Mouse (Mus musculus) limb, embryonic 10.5 days (tissue): Measurements from ENCODE around the gene Orai2. TPM values are rescaled to one million over a fixed set of nuclear protein-coding genes. Genes with fewer than 3 reads are reported as not detected.

ENCODE experiments used
- DNase-seq: peaks from one replicate; pipeline ENCODE4 v3.0.0-alpha.2; 2017; ENCODE audit warnings: low spot score
- H3K27ac ChIP-seq: fragments of 300-500 bp; sonication (generic); 2 replicates; pipeline ENCODE4 v1.5.1; 2016; ENCODE audit warnings: mild to moderate bottlenecking
- H3K27me3 ChIP-seq: fragments of 300-500 bp; sonication (generic); 2 replicates; pipeline ENCODE4 v1.6.1; 2016; ENCODE audit warnings: low read depth, mild to moderate bottlenecking; ENCODE audit not compliant: poor library complexity, severe bottlenecking
- H3K36me3 ChIP-seq: fragments of 300-500 bp; sonication (generic); 2 replicates; pipeline ENCODE4 v1.6.1; 2016; ENCODE audit warnings: mild to moderate bottlenecking, moderate library complexity
- H3K4me1 ChIP-seq: fragments of 300-500 bp; sonication (generic); 2 replicates; pipeline ENCODE4 v1.6.1; 2016
- H3K4me3 ChIP-seq: fragments of 300-500 bp; sonication (generic); 2 replicates; pipeline ENCODE4 v1.5.1; 2016; ENCODE audit warnings: mild to moderate bottlenecking, moderate library complexity
- H3K9me3 ChIP-seq: fragments of 300-500 bp; sonication (generic); replicated peaks from 2 replicates; pipeline ENCODE4 v1.6.1; 2016; ENCODE audit warnings: mild to moderate bottlenecking
- WGBS: fragments of 180-500 bp; shearing (Covaris S2); methylation state at CpG from one replicate; pipeline ENCODE4 v1.1.7; 2016; 5-methylcytosine and 5-hydroxymethylcytosine counted together
- polyA plus RNA-seq: library from polyadenylated mRNA; unstranded; fragments of >200 nt; fragmentation: Nextera tagmentation; extraction: Ambion mirVana; gene quantifications from 2 replicates; pipeline ENCODE4 v1.2.1, GENCODE M21; 2016

The Orai2 gene
- polyA plus RNA-seq, 1 experiment from 2014 or later, result 6.6 TPM

DNA sequence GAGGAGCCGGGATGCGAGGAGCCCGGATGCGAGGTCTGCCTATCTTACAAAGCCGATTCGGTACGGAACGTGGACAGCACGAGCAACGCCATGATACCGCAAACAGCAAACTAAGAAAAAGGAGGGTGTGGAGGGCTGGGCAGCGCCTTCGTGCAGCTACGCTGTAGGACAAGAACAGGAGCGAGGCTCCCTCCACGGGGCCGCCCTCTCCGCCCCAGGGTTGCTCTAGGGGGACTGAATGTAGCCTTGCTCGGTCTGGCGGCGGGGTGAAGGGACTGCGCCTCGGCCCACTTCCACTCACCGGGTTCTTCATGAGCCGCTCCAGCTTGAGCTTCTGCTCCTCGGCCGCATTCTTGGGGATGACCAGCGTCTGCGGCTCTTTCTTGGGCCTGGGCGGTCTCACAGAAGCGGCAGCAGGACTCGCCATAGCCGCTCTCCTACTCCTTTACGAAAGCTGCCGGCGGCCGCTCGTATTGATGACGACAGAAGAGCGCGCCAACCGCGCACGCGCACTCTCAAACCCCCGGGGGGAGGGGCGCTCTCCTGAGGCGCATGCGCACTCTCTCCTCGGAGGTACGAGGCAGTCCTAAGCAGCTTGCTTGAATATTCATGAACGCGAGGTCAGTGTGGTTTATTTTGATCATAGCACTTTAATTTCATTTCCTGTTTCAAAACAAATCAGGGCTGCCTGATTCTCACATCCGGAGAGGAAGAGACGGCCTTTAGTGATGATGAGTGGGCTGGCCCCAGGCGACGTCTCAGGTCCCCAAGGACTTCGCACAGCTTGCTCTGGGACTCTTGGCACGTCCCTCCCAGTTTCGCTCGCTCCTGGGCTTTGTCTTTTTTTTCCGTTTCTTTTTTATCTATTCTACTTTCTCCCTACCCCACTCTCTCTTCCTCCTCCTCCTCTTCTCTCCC lies 28.2 kb upstream of the Orai2 start, which contains the start of gene Prkrip1:
Gene Prkrip1 (minus strand): TSS at position 490 of the 918 bp plus-strand sequence.
- under 1% methylated on average over 62 of the region's 62 CpGs for WGBS

DNA sequence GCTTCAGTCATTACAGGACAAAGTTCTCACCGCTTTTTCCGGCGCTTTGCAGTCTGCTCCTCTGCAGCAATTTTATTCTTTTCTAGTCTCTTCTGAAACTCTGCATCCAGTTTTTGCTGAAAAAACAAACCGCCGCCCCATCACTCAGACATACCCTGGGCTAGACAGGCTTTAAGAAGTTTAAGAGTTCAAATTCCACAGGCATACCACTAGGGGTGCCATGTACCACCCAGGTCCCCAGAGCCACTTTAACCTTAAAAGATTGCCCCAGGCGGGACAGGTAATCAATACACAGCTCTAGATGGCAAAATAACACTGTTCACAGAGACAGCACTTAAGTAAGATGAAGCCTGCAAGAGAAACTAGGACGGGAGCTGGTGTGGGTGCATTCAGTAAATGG lies 21.4 kb upstream of the Orai2 start:
- H3K4me1 ChIP-seq, result no peaks in the 10 kb centered on the region
- no peaks in the 10 kb centered on the region for H3K9me3 ChIP-seq
- peaks cover 97% of the 10 kb centered on the region for H3K36me3 ChIP-seq
- DNase-seq, result no peak
- H3K27me3 ChIP-seq, result no peaks in the 10 kb centered on the region
- H3K27ac ChIP-seq, result no peak overlapping the region
- 89% methylated on average over 7 of the region's 7 CpGs for WGBS
- H3K4me3 ChIP-seq, result no peak overlapping the region

More for the DNA sequence above, 28.2 kb upstream of the Orai2 start, which contains the start of gene Prkrip1:
- Histone ChIP-seq H3K9me3 (no peaks in the 10 kb centered on the region), H3K27me3 (no peaks in the 10 kb centered on the region), H3K27ac (peak within 1 kb of the TSS; percentile 91), H3K4me1 (peaks cover 20% of the 10 kb centered on the region), H3K36me3 (peaks cover 42% of the 10 kb centered on the region), H3K4me3 (peak within 1 kb of the TSS; percentile 94)
- peak; percentile 99 for DNase-seq

DNA sequence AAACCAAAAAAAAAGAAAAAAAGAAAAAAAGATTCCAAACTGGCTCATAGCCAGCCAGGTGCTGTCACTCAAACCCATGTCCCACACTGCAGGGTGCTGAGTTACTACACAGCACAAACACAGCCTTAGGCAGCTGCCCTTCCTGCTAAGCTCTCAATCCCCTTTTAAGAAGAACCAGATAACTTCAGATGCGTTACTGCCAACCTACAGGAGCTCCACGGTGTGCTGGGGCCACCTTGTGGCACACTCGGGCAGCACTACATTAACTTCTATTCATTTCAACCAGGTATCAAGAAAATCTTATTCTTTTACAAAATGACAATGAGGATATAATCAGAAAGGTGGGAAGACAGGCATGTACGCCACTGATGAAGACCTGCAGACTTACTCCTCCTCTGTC lies 16.2 kb upstream of the Orai2 start:
- 57% methylated on average over 4 of the region's 4 CpGs for WGBS
- Histone ChIP-seq H3K27me3 (no peaks in the 10 kb centered on the region), H3K4me1 (no peaks in the 10 kb centered on the region), H3K9me3 (no peaks in the 10 kb centered on the region), H3K36me3 (peaks cover 97% of the 10 kb centered on the region), H3K4me3 (no peak overlapping the region), H3K27ac (no peak overlapping the region)
- DNase-seq, result peak; percentile 46

DNA sequence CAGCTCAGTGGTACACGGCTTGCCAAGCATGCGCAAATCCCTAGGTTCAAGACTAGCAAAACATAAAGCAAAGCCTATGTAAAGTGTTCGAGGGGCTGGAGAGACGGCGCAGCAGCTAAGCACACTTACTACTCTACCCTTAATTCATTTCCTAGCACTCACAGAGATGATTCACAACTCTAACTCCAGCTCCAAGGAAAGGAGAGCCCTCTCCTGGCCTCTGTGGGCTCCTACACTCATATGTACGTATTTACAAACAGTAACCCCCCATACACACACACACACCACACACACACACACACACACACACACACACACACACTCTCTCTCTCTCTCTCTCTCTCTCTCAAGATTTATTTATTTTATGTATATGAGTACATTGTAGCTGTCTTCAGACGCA lies 13.3 kb upstream of the Orai2 start:
- no peak overlapping the region for H3K4me3 ChIP-seq
- no peaks in the 10 kb centered on the region for H3K9me3 ChIP-seq
- no peak for DNase-seq
- no peaks in the 10 kb centered on the region for H3K4me1 ChIP-seq
- no peak overlapping the region for H3K27ac ChIP-seq
- no peaks in the 10 kb centered on the region for H3K27me3 ChIP-seq
- 94% methylated on average over 7 of the region's 7 CpGs for WGBS
- H3K36me3 ChIP-seq, result peaks cover 97% of the 10 kb centered on the region

DNA sequence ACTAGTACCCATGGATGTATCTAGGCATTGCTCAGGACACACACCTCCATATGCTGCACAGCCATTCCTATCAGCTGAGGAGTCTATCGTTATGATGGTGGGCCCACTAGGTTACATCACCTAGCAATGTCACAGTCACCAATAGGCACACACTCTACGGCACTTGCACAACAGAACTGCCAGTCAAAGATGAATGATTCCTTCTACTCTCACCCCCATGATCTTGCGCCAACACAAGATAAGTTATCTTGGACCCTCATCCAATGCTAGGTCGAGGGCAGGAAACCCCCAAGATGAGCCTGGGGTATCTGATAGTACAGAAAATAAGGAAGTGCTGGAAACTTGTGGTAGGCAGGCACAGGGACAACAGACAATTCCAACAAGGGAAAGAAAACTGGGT lies 12.3 kb upstream of the Orai2 start:
- no peak for DNase-seq
- WGBS, result 94% methylated on average over 4 of the region's 4 CpGs
- no peaks in the 10 kb centered on the region for H3K9me3 ChIP-seq
- no peaks in the 10 kb centered on the region for H3K4me1 ChIP-seq
- H3K27ac ChIP-seq, result no peak overlapping the region
- no peak overlapping the region for H3K4me3 ChIP-seq
- no peaks in the 10 kb centered on the region for H3K27me3 ChIP-seq
- H3K36me3 ChIP-seq, result peaks cover 97% of the 10 kb centered on the region

DNA sequence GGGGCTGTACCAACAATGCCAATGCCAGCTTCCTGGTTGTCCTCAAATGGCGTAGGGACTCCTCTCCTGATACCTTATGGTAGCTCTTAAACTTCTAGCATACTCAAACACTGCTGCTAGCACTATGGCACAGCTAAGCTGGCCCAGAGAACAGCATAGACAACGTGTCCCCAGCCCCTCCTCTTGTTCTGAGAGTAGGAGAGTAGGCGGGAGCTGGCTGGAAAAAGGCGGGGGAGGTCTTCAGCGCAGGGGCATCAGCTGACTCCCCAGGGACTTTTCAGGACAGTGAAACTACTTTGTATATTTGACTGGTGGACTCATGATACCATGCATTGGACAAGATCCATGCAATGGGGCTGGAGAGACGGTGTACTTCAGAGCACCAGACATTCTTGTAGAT lies 11.5 kb upstream of the Orai2 start:
- Histone ChIP-seq H3K9me3 (no peaks in the 10 kb centered on the region), H3K4me3 (no peak overlapping the region), H3K27ac (no peak overlapping the region), H3K27me3 (no peaks in the 10 kb centered on the region), H3K4me1 (no peaks in the 10 kb centered on the region), H3K36me3 (peaks cover 99% of the 10 kb centered on the region)
- no peak for DNase-seq
- WGBS, result 93% methylated on average over 6 of the region's 6 CpGs

DNA sequence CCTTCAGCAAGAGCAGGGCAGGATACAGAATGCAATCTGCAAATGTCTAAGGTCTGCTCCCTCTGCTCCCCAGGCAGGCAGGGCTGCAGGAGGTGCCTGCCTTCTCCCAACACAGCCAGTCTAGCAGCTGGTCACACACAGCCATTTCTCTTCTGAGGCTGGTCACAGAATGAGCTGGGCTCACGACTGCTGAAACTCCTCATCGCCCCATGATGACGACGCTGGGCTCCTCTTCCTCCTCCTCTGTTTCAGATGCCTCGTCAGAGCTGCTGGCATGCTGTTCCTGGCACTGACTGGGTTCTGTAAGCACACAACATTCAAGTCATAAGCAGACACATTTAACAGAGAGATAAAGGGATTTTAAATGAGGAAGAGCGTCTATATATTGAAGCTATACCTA lies 10.7 kb upstream of the Orai2 start:
- H3K36me3 ChIP-seq, result peaks cover 93% of the 10 kb centered on the region
- H3K9me3 ChIP-seq, result no peaks in the 10 kb centered on the region
- no peaks in the 10 kb centered on the region for H3K27me3 ChIP-seq
- no peak overlapping the region for H3K27ac ChIP-seq
- no peak overlapping the region for H3K4me3 ChIP-seq
- no peaks in the 10 kb centered on the region for H3K4me1 ChIP-seq
- no peak for DNase-seq
- WGBS, result 92% methylated on average over 6 of the region's 6 CpGs

DNA sequence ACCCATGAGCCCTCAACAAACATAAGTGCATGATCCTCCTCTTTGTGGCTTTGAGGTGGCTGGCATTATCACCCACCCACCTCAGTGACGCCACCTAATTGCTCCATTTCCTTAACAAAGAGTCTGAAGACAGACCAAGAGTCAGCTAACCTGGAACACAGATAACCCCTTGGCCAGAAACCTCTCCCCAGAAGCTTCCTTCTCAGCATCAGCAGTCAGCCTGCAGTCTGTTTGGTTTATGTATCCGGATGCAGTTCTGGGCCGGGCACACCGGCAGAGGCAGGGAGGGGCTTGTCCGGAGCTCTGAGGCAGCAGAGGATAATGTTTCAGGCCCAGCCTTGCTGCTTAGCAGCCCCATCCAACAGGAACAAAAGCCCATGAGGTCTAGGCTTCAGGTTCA lies 9.1 kb upstream of the Orai2 start:
- Histone ChIP-seq H3K36me3 (peaks cover 77% of the 10 kb centered on the region), H3K4me3 (no peak overlapping the region)
- WGBS, result 82% methylated on average over 5 of the region's 5 CpGs

DNA sequence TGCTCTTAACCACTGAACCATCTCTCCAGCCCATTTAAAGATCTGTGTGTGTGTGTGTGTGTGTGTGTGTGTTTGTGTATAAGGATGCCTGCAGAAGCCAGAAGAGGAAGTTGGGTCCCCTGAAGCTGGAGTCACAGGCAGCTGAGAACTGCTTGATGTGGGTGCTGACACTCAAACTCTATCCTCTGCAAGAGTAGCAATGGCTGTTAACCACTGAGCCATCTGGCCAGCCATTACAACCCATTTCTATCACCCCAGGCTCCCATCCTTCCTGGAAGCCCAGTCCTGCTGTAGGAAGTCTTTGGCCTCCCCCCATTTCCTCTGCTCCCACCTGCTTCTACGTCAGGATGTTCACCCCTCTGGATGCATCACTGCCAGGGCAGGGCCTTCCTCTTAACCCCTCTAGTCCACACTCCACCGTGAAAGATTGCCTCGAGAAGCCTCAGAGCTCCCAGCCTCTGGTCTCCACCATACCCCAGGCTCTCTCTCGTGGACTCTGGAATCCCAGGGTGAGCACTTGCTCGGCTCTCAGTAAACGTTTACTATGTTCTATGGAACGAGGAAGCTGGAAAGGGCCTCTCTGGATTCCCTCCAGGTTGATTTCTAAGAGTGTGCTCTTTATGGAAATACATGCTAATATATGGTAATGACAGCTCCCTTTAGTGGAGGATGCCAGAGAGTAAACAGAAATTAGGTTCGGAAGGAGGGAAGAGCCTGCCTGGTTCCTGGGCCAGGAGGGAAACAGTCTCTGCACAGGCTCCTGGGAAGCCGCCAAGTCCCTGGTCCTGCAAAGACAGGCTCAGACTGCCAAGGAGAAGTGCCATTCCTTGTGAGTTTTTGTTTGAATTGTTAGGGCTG lies 3.3 kb upstream of the Orai2 start:
- H3K36me3 ChIP-seq, result peaks cover 20% of the 10 kb centered on the region
- 63% methylated on average over 9 of the region's 9 CpGs for WGBS
- no peak overlapping the region for H3K27ac ChIP-seq
- H3K4me3 ChIP-seq, result no peak overlapping the region
- H3K9me3 ChIP-seq, result no peaks in the 10 kb centered on the region
- DNase-seq, result no peak
- peaks cover 18% of the 10 kb centered on the region for H3K4me1 ChIP-seq
- H3K27me3 ChIP-seq, result peaks cover 8% of the 10 kb centered on the region; the same call in 1 of the 2 replicates

More for the DNA sequence above, 9.1 kb upstream of the Orai2 start:
- Histone ChIP-seq H3K4me1 (no peaks in the 10 kb centered on the region), H3K9me3 (no peaks in the 10 kb centered on the region), H3K27ac (no peak overlapping the region), H3K27me3 (no peaks in the 10 kb centered on the region)
- no peak for DNase-seq

DNA sequence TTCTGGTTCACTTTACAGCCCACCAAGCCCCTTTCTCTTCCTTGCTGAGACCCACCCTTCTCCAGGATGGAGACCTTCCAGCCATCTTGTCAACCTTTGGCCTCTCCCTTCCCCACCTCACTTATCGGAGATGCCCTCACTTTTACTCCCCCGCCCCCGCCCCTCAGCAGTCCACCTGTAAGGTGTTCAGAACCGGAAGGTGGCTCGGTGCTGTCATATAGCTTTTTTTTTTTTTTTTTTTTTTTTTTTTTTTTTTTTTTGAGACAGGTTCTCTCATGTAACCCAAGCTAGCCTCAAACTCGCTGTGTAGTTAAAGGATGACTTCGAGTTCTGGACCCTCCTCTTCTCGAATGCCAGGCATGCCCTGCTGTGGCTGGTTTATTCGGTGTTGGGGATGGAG lies 2.4 kb upstream of the Orai2 start:
- Histone ChIP-seq H3K4me3 (no peak overlapping the region), H3K27me3 (peaks cover 8% of the 10 kb centered on the region; the same call in 1 of the 2 replicates), H3K9me3 (no peaks in the 10 kb centered on the region), H3K36me3 (peaks cover 14% of the 10 kb centered on the region), H3K4me1 (peaks cover 18% of the 10 kb centered on the region), H3K27ac (no peak overlapping the region)
- 82% methylated on average over 9 of the region's 9 CpGs for WGBS
- DNase-seq, result no peak

DNA sequence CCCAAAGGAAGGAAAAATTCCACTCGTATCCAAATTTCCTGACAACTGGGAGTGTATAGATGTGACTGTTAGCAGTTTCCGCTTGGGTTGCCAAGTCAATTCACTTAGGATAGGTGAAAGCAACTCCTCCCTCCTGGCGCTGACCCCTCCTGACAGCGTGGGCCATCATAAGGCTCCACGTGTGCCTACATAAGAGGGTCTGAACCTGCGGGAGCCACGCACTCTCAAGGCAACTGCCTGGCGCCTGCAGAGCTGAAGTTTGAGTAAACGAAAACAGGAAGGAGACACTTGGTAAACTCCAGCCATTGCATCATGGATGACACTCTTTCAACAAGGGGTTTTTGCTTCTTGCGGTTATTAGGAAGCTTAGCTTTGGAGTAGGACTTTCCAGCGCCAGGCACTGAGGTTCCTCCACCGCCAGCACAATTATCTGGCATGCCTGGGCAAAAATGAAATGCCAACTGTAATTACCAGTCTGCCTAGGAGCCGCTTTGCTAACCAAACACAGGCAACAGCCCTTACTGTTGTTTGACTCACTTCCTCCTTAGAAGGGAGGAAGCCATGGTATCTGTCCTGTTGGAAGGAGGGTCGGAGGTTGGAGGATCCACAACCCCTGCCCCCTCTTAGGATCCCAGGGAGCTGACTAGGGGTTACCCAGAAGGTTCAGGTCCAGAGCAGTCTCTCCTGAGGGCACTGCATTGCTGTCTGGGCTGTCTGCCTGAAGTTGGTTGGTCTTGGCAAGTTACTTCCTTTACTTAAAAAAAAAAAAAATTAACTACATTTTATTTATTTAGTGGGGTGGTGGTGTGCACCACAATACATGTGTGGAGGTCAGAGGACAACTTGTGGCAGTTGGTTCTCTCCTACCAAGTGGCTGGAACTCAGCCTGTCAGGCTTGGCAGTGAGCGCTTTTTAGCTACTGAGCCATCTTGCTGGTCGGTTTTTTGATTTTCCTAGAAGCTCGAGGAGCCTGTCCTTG lies 1.1 kb upstream of the Orai2 start:
- Histone ChIP-seq H3K9me3 (no peaks in the 10 kb centered on the region), H3K27ac (peak overlapping the region; percentile 85), H3K36me3 (peaks cover 6% of the 10 kb centered on the region; the same call in 1 of the 2 replicates), H3K4me3 (peak overlapping the region; percentile 71), H3K27me3 (peaks cover 8% of the 10 kb centered on the region; the same call in 1 of the 2 replicates), H3K4me1 (peaks cover 18% of the 10 kb centered on the region)
- WGBS, result 41% methylated on average over 17 of the region's 17 CpGs
- DNase-seq, result no peak
